Mouse (Mus musculus): ENCODE data around the gene Rundc3a.

DNA sequence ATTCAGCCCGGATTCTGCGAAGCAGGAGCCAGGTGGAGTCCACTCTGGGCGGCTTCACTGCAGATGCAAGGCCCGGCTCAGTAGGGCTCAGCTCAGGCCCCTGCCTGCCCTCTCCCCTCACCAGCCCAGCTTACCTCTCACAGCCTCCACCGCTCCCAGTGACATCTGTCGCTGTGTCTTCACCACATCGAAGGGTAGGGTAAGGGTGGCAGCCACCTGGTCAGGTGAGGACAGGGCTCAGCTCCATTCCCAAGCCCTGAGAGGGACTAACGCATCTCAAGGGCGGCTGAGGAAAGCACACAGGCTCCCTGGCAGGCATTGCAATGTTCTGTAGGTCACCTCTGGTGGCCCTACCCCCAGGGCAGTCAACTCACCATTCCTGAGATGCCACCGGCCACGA lies 10.5 kb downstream of the Rundc3a start:
- TF ChIP-seq POLR2A (IDR thresholded peaks at IDR 0.05; ENCODE audit: insufficient read depth, low read depth, low read length) (no peak), EP300 (IDR thresholded peaks at IDR 0.05; ENCODE audit: insufficient read depth, low read depth, low read length) (no peak)
